Mouse (Mus musculus) midbrain, embryonic 11.5 days (tissue): Measurements from ENCODE around the gene Zc3h18. TPM values are rescaled to one million over a fixed set of nuclear protein-coding genes. Genes with fewer than 3 reads are reported as not detected.

Source experiments
- ATAC-seq: fragments of 200-750 bp; cut with Nextera tagmentation; 2 replicates; pipeline ENCODE4 v1.8.0; 2017; ENCODE audit warnings: moderate TSS enrichment, moderate library complexity; ENCODE audit not compliant: low FRiP score
- DNase-seq: peaks from one replicate; pipeline ENCODE4 v3.0.0; 2015; ENCODE audit warnings: low spot score; ENCODE audit errors: missing footprints
- H3K27ac ChIP-seq: fragments of 300-500 bp; sonication (generic); 2 replicates; pipeline ENCODE4 v1.5.1; 2014; ENCODE audit warnings: low read depth, low read length
- H3K27me3 ChIP-seq: fragments of 300-500 bp; sonication (generic); 2 replicates; pipeline ENCODE4 v1.6.1; 2014; ENCODE audit warnings: mild to moderate bottlenecking, low read length, moderate library complexity, mixed read lengths; ENCODE audit not compliant: control insufficient read depth, insufficient read depth
- H3K36me3 ChIP-seq: fragments of 300-500 bp; sonication (generic); 2 replicates; pipeline ENCODE4 v1.6.1; 2014; ENCODE audit warnings: mild to moderate bottlenecking, low read length, moderate library complexity, mixed read lengths; ENCODE audit not compliant: control insufficient read depth, insufficient read depth
- H3K4me1 ChIP-seq: fragments of 300-500 bp; sonication (generic); 2 replicates; pipeline ENCODE4 v1.6.1; 2014; ENCODE audit warnings: low read length; ENCODE audit not compliant: control insufficient read depth, insufficient read depth
- H3K4me2 ChIP-seq: fragments of 300-500 bp; sonication (generic); 2 replicates; pipeline ENCODE4 v1.6.1; 2014; ENCODE audit warnings: mild to moderate bottlenecking, moderate library complexity
- H3K4me3 ChIP-seq: fragments of 300-500 bp; sonication (generic); 2 replicates; pipeline ENCODE4 v1.5.1; 2014; ENCODE audit warnings: low read depth, low read length
- H3K9ac ChIP-seq: fragments of 300-500 bp; sonication (generic); 2 replicates; pipeline ENCODE4 v1.6.1; 2014; ENCODE audit warnings: low read length
- H3K9me3 ChIP-seq: fragments of 300-500 bp; sonication (generic); 2 replicates; pipeline ENCODE4 v1.6.1; 2016; ENCODE audit warnings: low read length; ENCODE audit not compliant: control insufficient read depth
- whole genome bisulfite sequencing: fragments of 180-500 bp; shearing (Covaris S2); extraction: QIAGEN DNeasy Blood & Tissue Kit; methylation state at CpG from one replicate; pipeline ENCODE4 v1.1.7; 2014; 5-methylcytosine and 5-hydroxymethylcytosine counted together
- polyA plus RNA-seq: library from polyadenylated mRNA; unstranded; fragments of >200 nt; fragmentation: Nextera tagmentation; extraction: Ambion mirVana; gene quantifications from 2 replicates; pipeline ENCODE4 v1.2.1, GENCODE M21; 2014

The Zc3h18 gene
- polyA plus RNA-seq, 1 experiment from 2014 or later = 43.7 TPM

DNA sequence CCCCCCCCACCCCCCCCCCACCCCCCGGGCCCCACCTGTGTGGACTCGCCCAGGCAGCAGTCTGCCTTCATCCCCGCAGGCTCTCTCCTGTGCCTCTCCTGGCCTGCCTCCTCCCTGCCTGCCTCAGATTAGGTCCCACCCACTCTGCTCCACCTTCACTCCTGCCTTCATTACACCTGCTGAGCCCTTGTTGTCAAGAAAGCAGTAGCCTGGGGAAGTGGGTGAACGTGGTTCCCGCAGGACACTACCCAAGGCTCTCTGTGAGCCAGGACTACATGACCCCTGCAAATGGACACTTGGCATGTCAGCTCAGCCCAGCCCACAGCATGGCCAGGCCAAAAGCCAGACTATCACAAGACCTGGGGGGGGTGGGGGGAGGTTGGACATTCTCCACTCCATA is 32.2 kb upstream of the Zc3h18 start:
- Histone ChIP-seq H3K27me3 (peaks cover 23% of the 10 kb centered on the region), H3K9ac (no peak overlapping the region), H3K27ac (no peak overlapping the region), H3K4me2 (no peak overlapping the region), H3K4me1 (peaks cover 14% of the 10 kb centered on the region), H3K36me3 (no peaks in the 10 kb centered on the region), H3K9me3 (no peaks in the 10 kb centered on the region), H3K4me3 (no peak overlapping the region)
- DNase-seq (no peak), ATAC-seq (peak; percentile 19; the same call in 1 of the 2 replicates)
- 6% methylated on average over 2 of the region's 5 CpGs for WGBS

DNA sequence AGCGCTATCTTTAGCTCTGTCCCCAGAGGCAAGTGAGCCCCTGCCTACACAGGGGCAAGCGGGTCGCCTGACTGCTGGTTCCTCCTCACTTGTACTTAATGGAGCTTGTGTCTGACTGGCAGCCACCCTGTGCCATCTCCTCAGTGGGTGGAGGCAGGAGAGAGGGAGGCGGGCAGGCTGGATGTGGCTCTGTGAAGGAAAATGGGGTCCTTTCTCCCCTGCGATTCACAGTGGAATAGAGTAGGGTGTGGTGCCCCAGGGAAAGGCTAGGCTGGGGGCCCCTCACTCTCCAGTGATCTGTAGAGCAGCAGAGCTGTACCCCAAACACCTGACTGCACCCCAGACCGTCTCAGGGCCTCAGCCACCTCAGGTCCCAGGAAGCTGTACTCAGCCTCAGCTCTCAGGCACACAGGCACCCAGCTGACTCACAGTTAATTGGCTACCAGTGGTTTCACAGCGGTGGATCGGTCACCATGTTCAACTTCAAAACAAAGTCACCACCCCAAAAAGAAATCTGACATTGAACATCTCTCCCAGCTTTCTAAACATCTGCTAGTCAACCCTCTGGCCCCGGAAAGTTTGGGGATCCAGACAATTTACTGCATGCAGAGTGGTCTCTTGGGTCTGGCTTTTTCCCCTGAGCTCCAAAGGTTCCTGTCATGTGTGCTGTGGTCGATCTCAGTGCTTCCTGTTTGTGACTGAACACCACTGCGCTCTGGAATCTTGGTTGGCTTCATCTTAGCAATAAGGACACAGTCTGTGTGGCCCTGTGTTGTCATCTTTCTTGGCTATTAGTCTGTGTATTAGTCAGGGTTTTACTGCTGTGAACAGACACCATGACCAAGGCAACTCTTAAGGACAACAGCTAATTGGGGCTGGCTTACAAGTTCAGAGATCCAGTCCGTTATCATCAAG is 31.0 kb upstream of the Zc3h18 start:
- peaks cover 23% of the 10 kb centered on the region for H3K4me1 ChIP-seq
- no peak overlapping the region for H3K27ac ChIP-seq
- no peaks in the 10 kb centered on the region for H3K9me3 ChIP-seq
- H3K36me3 ChIP-seq = no peaks in the 10 kb centered on the region
- H3K4me2 ChIP-seq = no peak overlapping the region
- WGBS = 59% methylated on average over 12 of the region's 12 CpGs
- no peak overlapping the region for H3K9ac ChIP-seq
- ATAC-seq = no peak
- peaks cover 23% of the 10 kb centered on the region for H3K27me3 ChIP-seq
- DNase-seq = no peak
- H3K4me3 ChIP-seq = no peak overlapping the region

DNA sequence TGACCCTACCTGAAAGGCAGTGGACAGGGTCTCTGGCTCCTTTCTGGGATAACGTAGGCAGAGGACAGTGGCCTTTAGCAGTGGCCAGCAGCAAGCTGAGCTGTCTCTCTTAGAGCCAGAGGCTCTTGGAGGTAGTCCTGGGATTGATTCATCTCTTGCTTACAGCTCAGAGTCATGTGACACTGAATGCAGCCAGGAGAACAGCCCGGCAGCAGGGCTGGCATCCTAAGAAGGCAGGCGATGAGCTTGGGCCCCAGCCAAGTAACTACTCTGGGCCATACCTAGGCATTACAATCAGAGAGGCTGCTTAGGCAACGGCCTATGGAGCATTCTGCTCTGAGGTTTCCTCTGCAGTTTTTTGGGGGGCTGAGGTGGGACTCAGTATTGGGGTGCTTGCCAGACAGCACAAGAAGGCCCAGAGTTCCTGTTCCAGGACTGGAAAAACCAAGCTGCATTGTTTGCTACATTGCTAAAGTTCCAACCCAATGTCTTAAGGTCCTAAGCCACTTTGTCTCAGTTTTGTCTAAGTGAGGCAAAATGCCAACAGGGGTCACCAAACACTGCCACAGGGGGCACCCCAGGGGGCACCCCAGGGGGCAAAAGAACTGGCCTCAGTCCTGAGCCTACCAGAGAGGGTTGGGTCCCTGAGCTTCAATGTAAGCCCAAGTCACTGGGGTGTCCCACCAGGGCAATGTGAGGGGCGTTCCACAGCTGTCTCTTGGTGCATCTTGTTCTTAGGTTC is 28.4 kb upstream of the Zc3h18 start:
- H3K9ac ChIP-seq = no peak overlapping the region
- H3K4me1 ChIP-seq = peaks cover 26% of the 10 kb centered on the region
- no peak overlapping the region for H3K4me3 ChIP-seq
- H3K9me3 ChIP-seq = no peaks in the 10 kb centered on the region
- H3K27me3 ChIP-seq = peaks cover 13% of the 10 kb centered on the region
- no peaks in the 10 kb centered on the region for H3K36me3 ChIP-seq
- 77% methylated on average over 5 of the region's 5 CpGs for WGBS
- ATAC-seq = no peak
- no peak for DNase-seq
- no peak overlapping the region for H3K4me2 ChIP-seq
- H3K27ac ChIP-seq = no peak overlapping the region

DNA sequence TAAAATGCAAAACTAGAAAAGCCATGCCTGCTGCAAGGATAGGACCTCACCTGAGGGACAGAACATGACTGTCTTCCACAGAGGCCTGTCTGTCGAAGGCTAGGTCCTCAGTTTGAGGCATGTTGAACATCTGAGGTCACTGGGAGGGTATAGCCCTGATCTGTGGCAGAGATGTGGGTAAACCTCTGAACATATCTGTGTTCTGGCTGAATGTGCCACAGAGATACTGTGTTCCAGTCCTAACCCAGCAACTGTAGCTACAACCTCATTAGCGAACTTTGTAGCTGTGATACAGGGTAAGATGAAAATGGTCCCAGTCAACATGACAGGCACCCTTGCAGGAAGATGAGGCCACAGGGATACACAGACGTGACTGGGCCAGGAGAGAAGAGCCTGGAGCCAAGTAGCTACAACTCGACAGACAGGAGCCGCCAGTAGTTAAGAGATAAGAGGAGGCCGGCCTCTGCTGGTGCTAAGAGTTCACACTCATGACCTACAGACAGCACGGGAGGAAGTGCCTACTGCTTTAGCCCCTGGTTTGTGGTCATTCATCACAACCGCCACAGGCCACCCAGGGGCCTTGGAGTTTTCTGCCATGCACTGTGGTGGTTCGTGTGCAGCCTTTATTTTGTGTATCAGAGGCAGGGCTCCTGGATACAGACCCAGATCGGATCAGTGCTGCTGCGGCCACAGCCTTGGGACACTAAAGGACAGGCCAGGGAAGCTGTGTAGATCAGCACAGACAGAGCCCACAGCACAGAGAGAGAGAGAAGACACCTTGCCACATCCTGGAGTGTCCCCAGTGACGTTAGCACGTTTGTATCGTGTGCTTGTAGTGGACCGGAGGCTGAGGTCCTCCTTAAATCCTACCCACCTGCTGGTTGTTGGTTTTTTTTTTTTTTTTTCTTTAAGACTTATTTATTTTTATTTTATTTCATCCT is 26.8 kb upstream of the Zc3h18 start:
- Histone ChIP-seq H3K36me3 (no peaks in the 10 kb centered on the region), H3K27me3 (peaks cover 4% of the 10 kb centered on the region), H3K9me3 (no peaks in the 10 kb centered on the region), H3K4me2 (no peak overlapping the region), H3K4me1 (peaks cover 14% of the 10 kb centered on the region), H3K9ac (no peak overlapping the region), H3K27ac (0 out of 2 replicates have a peak overlapping the region, but pooled peaks have one; percentile 15), H3K4me3 (no peak overlapping the region)
- 49% methylated on average over 15 of the region's 15 CpGs for WGBS
- DNase-seq (peak; percentile 84), ATAC-seq (no peak)

DNA sequence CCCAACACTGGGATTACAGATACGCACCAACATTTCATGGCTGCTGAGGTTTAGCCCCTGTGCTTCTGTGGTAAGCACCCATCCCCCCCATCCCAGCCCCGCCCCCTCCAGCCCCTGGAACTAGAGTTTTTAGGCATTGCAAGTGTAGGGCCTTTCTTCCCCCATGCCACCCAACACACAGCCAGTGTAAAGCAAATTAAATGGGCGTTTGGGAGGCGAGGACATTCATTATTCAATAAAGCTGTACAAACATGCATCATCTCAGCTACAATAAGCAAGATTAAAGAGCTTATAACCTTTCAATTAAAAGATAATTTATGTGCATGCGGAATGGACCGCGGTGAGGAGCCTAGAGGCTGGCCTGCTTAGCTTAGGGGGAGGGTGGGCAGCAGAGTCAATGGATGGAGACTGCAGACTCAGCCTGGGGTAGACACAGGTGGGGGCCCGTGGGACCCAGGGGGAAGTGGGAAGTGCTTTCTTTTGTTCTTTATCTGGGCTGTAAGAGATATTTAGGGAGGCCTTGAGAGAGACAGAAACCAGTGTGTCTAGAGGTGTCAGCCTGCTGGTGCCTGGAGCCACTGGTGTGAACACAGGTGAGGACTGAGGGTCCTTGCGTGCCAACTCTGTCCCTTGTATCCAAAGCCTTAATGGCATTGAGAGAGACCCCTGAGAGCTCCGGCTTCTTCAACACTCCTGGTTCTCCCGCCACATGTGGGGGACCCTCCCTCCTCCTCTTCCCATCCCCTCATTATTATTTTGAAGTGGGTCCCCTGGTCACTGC is 25.9 kb upstream of the Zc3h18 start:
- ATAC-seq = peak; percentile 88
- DNase-seq = no peak
- no peak overlapping the region for H3K27ac ChIP-seq
- WGBS = 26% methylated on average over 11 of the region's 11 CpGs
- H3K36me3 ChIP-seq = no peaks in the 10 kb centered on the region
- no peak overlapping the region for H3K4me2 ChIP-seq
- no peak overlapping the region for H3K9ac ChIP-seq
- peaks cover 14% of the 10 kb centered on the region for H3K4me1 ChIP-seq
- H3K4me3 ChIP-seq = no peak overlapping the region
- no peaks in the 10 kb centered on the region for H3K9me3 ChIP-seq
- no peaks in the 10 kb centered on the region for H3K27me3 ChIP-seq

DNA sequence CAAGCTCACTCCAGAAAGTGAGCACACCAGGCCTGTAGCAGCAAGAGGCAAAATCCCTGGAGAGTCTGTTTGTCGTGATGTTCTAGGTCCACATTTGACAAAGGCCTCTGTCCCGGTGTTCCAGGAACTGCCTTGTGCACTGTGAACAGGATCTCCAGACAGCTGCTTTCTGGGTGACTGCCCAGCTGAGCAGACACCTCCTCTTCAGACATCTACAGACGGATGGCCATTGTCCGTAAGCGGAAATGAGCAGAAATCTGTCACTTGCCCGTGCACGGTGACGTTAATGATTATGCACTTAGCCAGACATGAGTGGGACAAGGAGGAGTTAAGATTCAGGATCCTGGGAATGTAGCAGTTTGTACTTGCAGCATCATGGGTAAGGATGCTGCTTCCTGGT is 22.3 kb upstream of the Zc3h18 start:
- WGBS = 89% methylated on average over 8 of the region's 8 CpGs
- Histone ChIP-seq H3K9me3 (no peaks in the 10 kb centered on the region), H3K4me3 (no peak overlapping the region), H3K27me3 (no peaks in the 10 kb centered on the region), H3K4me2 (no peak overlapping the region), H3K27ac (no peak overlapping the region), H3K9ac (no peak overlapping the region), H3K4me1 (peaks cover 14% of the 10 kb centered on the region), H3K36me3 (no peaks in the 10 kb centered on the region)
- DNase-seq (no peak), ATAC-seq (no peak)

DNA sequence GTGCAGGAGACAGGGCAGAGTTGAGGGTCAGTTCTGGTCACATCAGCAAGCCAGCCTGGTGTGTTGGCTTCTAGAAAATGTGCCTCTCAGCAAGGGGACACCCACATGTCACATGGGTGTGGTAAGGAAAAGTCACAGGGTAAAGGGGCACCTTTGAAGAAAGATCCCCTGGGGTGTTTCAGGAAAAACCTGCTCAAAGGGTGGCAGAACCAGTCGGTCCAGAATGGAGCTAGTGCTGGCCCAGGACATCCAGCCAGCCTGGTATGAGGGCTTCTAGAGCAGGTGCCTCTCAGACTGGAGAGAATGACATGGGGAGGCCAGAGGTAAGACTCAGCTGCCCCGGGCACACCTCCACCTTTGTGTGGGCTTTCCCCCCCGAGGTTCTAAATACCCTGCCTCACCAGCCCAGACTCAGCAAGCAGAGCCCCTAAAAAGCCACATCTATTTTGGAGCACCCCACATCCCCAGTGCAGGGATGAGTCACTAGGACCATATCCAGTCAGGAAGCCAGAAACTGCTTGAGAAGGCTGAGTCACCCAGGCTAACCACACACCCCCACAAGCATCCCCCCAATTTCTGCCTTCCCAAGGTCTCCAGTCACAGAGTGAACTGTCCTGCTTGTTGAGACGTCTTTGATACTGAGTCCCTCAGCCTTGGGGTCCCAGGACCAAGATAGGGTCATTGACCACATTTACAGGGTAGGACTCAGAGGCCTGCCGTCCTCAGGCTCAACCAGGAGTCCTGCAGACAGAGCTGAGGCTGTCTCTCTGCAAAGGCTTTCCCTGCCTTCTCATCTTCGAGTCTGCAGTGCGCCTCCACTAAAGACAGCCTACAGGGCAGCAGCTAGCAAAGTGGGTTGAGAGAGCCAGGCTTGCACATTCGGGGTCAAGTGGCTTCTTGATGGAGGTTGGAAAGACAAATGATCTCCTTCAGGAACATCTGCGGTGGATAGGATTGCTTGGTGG is 20.5 kb upstream of the Zc3h18 start:
- no peak overlapping the region for H3K27ac ChIP-seq
- H3K9ac ChIP-seq = no peak overlapping the region
- peaks cover under 1% of the 10 kb centered on the region for H3K4me1 ChIP-seq
- H3K9me3 ChIP-seq = no peaks in the 10 kb centered on the region
- peak; percentile 74 for DNase-seq
- no peaks in the 10 kb centered on the region for H3K36me3 ChIP-seq
- ATAC-seq = no peak
- no peaks in the 10 kb centered on the region for H3K27me3 ChIP-seq
- no peak overlapping the region for H3K4me2 ChIP-seq
- H3K4me3 ChIP-seq = no peak overlapping the region
- 76% methylated on average over 9 of the region's 9 CpGs for WGBS
